Mouse (Mus musculus): ENCODE measurements around the gene Limd1. TPM values are rescaled to one million over a fixed set of nuclear protein-coding genes. Genes with fewer than 3 reads are reported as not detected.

Gene Limd1
- total and polyA plus RNA-seq, 3 experiments = 14.0 to 30.3 (median 22.8) TPM

GRCm38 (mm10) chr9:123528087-123528925 is 49.8 kb downstream of the Limd1 start:
- Histone ChIP-seq H3K9me3 (replicated peaks) (no peaks in the 10 kb centered on the region), H3K36me3 (replicated peaks) (peaks cover 3% of the 10 kb centered on the region), H3K4me1 (ENCODE audit: insufficient read depth, low read depth, low read length) (peaks cover 35% of the 10 kb centered on the region), H3K4me3 (ENCODE audit: low read depth, low read length) (peak overlapping the region; percentile 96), H3K27me3 (ENCODE audit: insufficient read depth, low read length) (no peaks in the 10 kb centered on the region)
- ATAC-seq (ENCODE audit: extremely low read depth, insufficient number of reproducible peaks, low FRiP score, poor library complexity, severe bottlenecking) = no peak
- TF ChIP-seq GATA1 (IDR thresholded peaks at IDR 0.05; ENCODE audit: borderline replicate concordance, low read length) = no peak
- TF ChIP-seq GATA2 (IDR thresholded peaks at IDR 0.05; ENCODE audit: borderline replicate concordance, low read depth, low read length) = no peak
- TF ChIP-seq CTCF (IDR thresholded peaks at IDR 0.05; ENCODE audit: low read depth, low read length) = no peak
- TF ChIP-seq POLR2AphosphoS5 (IDR thresholded peaks at IDR 0.05; ENCODE audit: insufficient replicate concordance, low read depth, low read length) = no peak
- no peak for TF ChIP-seq TAL1 (conservative IDR thresholded peaks at IDR 0.05; ENCODE audit: low read depth, low read length)
- no peak for DNase-seq (ENCODE audit: low spot score)

- Histone ChIP-seq H3K36me3 (replicated peaks) (peaks cover under 1% of the 10 kb centered on the region), H3K4me3 (ENCODE audit: low read depth, low read length) (peak overlapping the region; percentile 96), H3K27me3 (ENCODE audit: insufficient read depth, low read length) (no peaks in the 10 kb centered on the region), H3K9me3 (replicated peaks) (no peaks in the 10 kb centered on the region), H3K4me1 (ENCODE audit: insufficient read depth, low read depth, low read length) (peaks cover 35% of the 10 kb centered on the region)
- DNase-seq (ENCODE audit: low spot score) (peak; percentile 6), ATAC-seq (ENCODE audit: extremely low read depth, insufficient number of reproducible peaks, low FRiP score, poor library complexity, severe bottlenecking) (no peak)
- no peak for TF ChIP-seq CTCF (IDR thresholded peaks at IDR 0.05; ENCODE audit: low read depth, low read length)
- no peak for TF ChIP-seq GATA2 (IDR thresholded peaks at IDR 0.05; ENCODE audit: borderline replicate concordance, low read depth, low read length)
- no peak for TF ChIP-seq GATA1 (IDR thresholded peaks at IDR 0.05; ENCODE audit: borderline replicate concordance, low read length)
- TF ChIP-seq POLR2AphosphoS5 (IDR thresholded peaks at IDR 0.05; ENCODE audit: insufficient replicate concordance, low read depth, low read length) = no peak
- TF ChIP-seq TAL1 (conservative IDR thresholded peaks at IDR 0.05; ENCODE audit: low read depth, low read length) = no peak
Observed at GRCm38 (mm10) chr9:123528926-123529295, 50.4 kb downstream of the Limd1 start.

- Histone ChIP-seq H3K36me3 (replicated peaks) (peaks cover 6% of the 10 kb centered on the region), H3K4me3 (ENCODE audit: low read depth, low read length) (peak within 1 kb of the TSS; percentile 96), H3K27me3 (ENCODE audit: insufficient read depth, low read length) (no peaks in the 10 kb centered on the region), H3K9me3 (replicated peaks) (no peaks in the 10 kb centered on the region), H3K4me1 (ENCODE audit: insufficient read depth, low read depth, low read length) (peaks cover 35% of the 10 kb centered on the region)
- TF ChIP-seq TAL1 (conservative IDR thresholded peaks at IDR 0.05; ENCODE audit: low read depth, low read length) (no peak), GATA1 (IDR thresholded peaks at IDR 0.05; ENCODE audit: borderline replicate concordance, low read length) (no peak)
- peak; percentile 99 for ATAC-seq (ENCODE audit: extremely low read depth, insufficient number of reproducible peaks, low FRiP score, poor library complexity, severe bottlenecking)
- peak; percentile 95 for DNase-seq (ENCODE audit: low spot score)
Observed at GRCm38 (mm10) chr9:123529392-123530157, 51.1 kb downstream of the Limd1 start, which contains the start of gene Sacm1l. TSS of gene Sacm1l (plus strand) at chr9:123529759.

DNA sequence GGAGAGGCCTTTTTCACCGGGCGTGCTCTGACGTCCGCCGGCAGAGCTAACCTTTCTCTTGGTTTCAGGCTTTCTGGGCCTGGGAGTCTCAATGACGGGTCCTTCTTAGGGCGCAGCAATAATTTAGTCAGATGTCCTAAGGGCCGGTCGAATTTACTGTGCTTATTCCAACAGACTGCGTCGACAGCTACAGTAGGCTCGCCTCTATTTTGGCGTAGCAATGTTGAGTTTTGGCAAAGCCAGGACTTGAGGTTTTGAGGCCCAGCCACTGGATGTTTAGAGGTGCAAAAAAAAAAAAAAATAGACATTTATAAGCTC is 51.6 kb downstream of the Limd1 start:
- DNase-seq (ENCODE audit: low spot score) (peak; percentile 21), ATAC-seq (ENCODE audit: extremely low read depth, insufficient number of reproducible peaks, low FRiP score, poor library complexity, severe bottlenecking) (no peak)
- Histone ChIP-seq H3K9me3 (replicated peaks) (no peaks in the 10 kb centered on the region), H3K27me3 (ENCODE audit: insufficient read depth, low read length) (no peaks in the 10 kb centered on the region), H3K4me1 (ENCODE audit: insufficient read depth, low read depth, low read length) (peaks cover 35% of the 10 kb centered on the region), H3K4me3 (ENCODE audit: low read depth, low read length) (peak overlapping the region; percentile 96), H3K36me3 (replicated peaks) (peaks cover 11% of the 10 kb centered on the region)
- TF ChIP-seq TAL1 (conservative IDR thresholded peaks at IDR 0.05; ENCODE audit: low read depth, low read length) (no peak), CTCF (IDR thresholded peaks at IDR 0.05; ENCODE audit: low read depth, low read length) (no peak), GATA2 (IDR thresholded peaks at IDR 0.05; ENCODE audit: borderline replicate concordance, low read depth, low read length) (no peak), POLR2AphosphoS5 (IDR thresholded peaks at IDR 0.05; ENCODE audit: insufficient replicate concordance, low read depth, low read length) (no peak), GATA1 (IDR thresholded peaks at IDR 0.05; ENCODE audit: borderline replicate concordance, low read length) (no peak)

GRCm38 (mm10) chr9:123530566-123531130 is 52.1 kb downstream of the Limd1 start:
- TF ChIP-seq CTCF (IDR thresholded peaks at IDR 0.05; ENCODE audit: low read depth, low read length) = no peak
- TF ChIP-seq GATA2 (IDR thresholded peaks at IDR 0.05; ENCODE audit: borderline replicate concordance, low read depth, low read length) = no peak
- TF ChIP-seq GATA1 (IDR thresholded peaks at IDR 0.05; ENCODE audit: borderline replicate concordance, low read length) = no peak
- no peak for TF ChIP-seq POLR2AphosphoS5 (IDR thresholded peaks at IDR 0.05; ENCODE audit: insufficient replicate concordance, low read depth, low read length)
- no peak for TF ChIP-seq TAL1 (conservative IDR thresholded peaks at IDR 0.05; ENCODE audit: low read depth, low read length)
- Histone ChIP-seq H3K36me3 (replicated peaks) (peaks cover 12% of the 10 kb centered on the region), H3K27me3 (ENCODE audit: insufficient read depth, low read length) (no peaks in the 10 kb centered on the region), H3K4me3 (ENCODE audit: low read depth, low read length) (peak overlapping the region; percentile 96), H3K4me1 (ENCODE audit: insufficient read depth, low read depth, low read length) (peaks cover 35% of the 10 kb centered on the region), H3K9me3 (replicated peaks) (no peaks in the 10 kb centered on the region)
- no peak for DNase-seq (ENCODE audit: low spot score)
- no peak for ATAC-seq (ENCODE audit: extremely low read depth, insufficient number of reproducible peaks, low FRiP score, poor library complexity, severe bottlenecking)

GRCm38 (mm10) chr9:123531234-123531633 is 52.7 kb downstream of the Limd1 start:
- H3K27me3 ChIP-seq (ENCODE audit: insufficient read depth, low read length) = no peaks in the 10 kb centered on the region
- H3K36me3 ChIP-seq (replicated peaks) = peaks cover 16% of the 10 kb centered on the region
- H3K4me1 ChIP-seq (ENCODE audit: insufficient read depth, low read depth, low read length) = peaks cover 35% of the 10 kb centered on the region
- TF ChIP-seq GATA2 (IDR thresholded peaks at IDR 0.05; ENCODE audit: borderline replicate concordance, low read depth, low read length) (no peak), GATA1 (IDR thresholded peaks at IDR 0.05; ENCODE audit: borderline replicate concordance, low read length) (no peak), POLR2AphosphoS5 (IDR thresholded peaks at IDR 0.05; ENCODE audit: insufficient replicate concordance, low read depth, low read length) (no peak), TAL1 (conservative IDR thresholded peaks at IDR 0.05; ENCODE audit: low read depth, low read length) (no peak), CTCF (IDR thresholded peaks at IDR 0.05; ENCODE audit: low read depth, low read length) (no peak)
- no peak for DNase-seq (ENCODE audit: low spot score)
- H3K4me3 ChIP-seq (ENCODE audit: low read depth, low read length) = no peak overlapping the region
- no peak for ATAC-seq (ENCODE audit: extremely low read depth, insufficient number of reproducible peaks, low FRiP score, poor library complexity, severe bottlenecking)
- H3K9me3 ChIP-seq (replicated peaks) = no peaks in the 10 kb centered on the region

Data from G1E (cell line).